Mouse (Mus musculus) lung, postnatal 0 days (tissue): Measurements from ENCODE around the gene Trip11. TPM values are rescaled to one million over a fixed set of nuclear protein-coding genes. Genes with fewer than 3 reads are reported as not detected.
A peak's percentile ranks its signal among the peaks of the same experiment; 100 is the strongest.

Source experiments
- ATAC-seq: fragments of 200-750 bp; cut with Nextera tagmentation; 2 replicates; pipeline ENCODE4 v1.8.0; 2017; ENCODE audit warnings: moderate library complexity
- DNase-seq: peaks from one replicate; pipeline ENCODE4 v3.0.0-alpha.2; 2016; ENCODE audit warnings: low spot score
- H3K27ac ChIP-seq: fragments of 300-500 bp; sonication (generic); 2 replicates; pipeline ENCODE4 v1.5.1; 2014; ENCODE audit warnings: antibody characterized with exemption, mild to moderate bottlenecking, low read length, mixed read lengths
- H3K27me3 ChIP-seq: fragments of 300-500 bp; sonication (generic); replicated peaks from 2 replicates; pipeline ENCODE4 v1.6.1; 2014; ENCODE audit warnings: low read length, mixed read lengths; ENCODE audit not compliant: insufficient read depth
- H3K36me3 ChIP-seq: fragments of 300-500 bp; sonication (generic); 2 replicates; pipeline ENCODE4 v1.6.1; 2014; ENCODE audit warnings: low read length, mixed read lengths; ENCODE audit not compliant: insufficient read depth
- H3K4me1 ChIP-seq: fragments of 300-500 bp; sonication (generic); 2 replicates; pipeline ENCODE4 v1.6.1; 2014; ENCODE audit warnings: antibody characterized with exemption, low read depth, low read length, mixed read lengths; ENCODE audit not compliant: insufficient read depth
- H3K4me2 ChIP-seq: fragments of 300-500 bp; sonication (generic); replicated peaks from 2 replicates; pipeline ENCODE4 v1.6.1; 2014; ENCODE audit warnings: low read depth, mild to moderate bottlenecking, low read length, moderate library complexity, mixed read lengths
- H3K4me3 ChIP-seq: fragments of 300-500 bp; sonication (generic); 2 replicates; pipeline ENCODE4 v1.5.1; 2014; ENCODE audit warnings: low read depth, low read length
- H3K9ac ChIP-seq: fragments of 300-500 bp; sonication (generic); replicated peaks from 2 replicates; pipeline ENCODE4 v1.6.1; 2014; ENCODE audit warnings: low read depth, mild to moderate bottlenecking
- H3K9me3 ChIP-seq: fragments of 300-500 bp; sonication (generic); 2 replicates; pipeline ENCODE4 v1.6.1; 2016; ENCODE audit warnings: low read length, mixed read lengths
- CTCF ChIP-seq: IDR thresholded peaks from 2 replicates; pipeline ENCODE4 v1.5.1; 2016; ENCODE audit warnings: antibody characterized with exemption, mild to moderate bottlenecking
- EP300 ChIP-seq: IDR thresholded peaks from 2 replicates; pipeline ENCODE4 v1.6.1; 2016; ENCODE audit warnings: antibody characterized with exemption, mild to moderate bottlenecking, control low read depth
- WGBS: fragments of 180-500 bp; shearing (Covaris S2); extraction: QIAGEN DNeasy Blood & Tissue Kit; methylation state at CpG from one replicate; pipeline ENCODE4 v1.1.7; 2014; 5-methylcytosine and 5-hydroxymethylcytosine counted together
- polyA plus RNA-seq: library from polyadenylated mRNA; unstranded; fragments of >200 nt; fragmentation: Nextera tagmentation; extraction: Ambion mirVana; gene quantifications from 2 replicates; pipeline ENCODE4 v1.2.1, GENCODE M21; 2015

Trip11 gene
- polyA plus RNA-seq, 1 experiment from 2014 or later, result 30.8 TPM

- TF ChIP-seq CTCF (no peak), EP300 (no peak)
- ATAC-seq (no peak), DNase-seq (no peak)
- H3K36me3 ChIP-seq, result peaks cover 20% of the 10 kb centered on the region; the same call in 1 of the 2 replicates
- H3K9me3 ChIP-seq, result no peaks in the 10 kb centered on the region
- H3K4me1 ChIP-seq, result no peaks in the 10 kb centered on the region
- no peak overlapping the region for H3K4me2 ChIP-seq
- no peaks in the 10 kb centered on the region for H3K27me3 ChIP-seq
- H3K9ac ChIP-seq, result no peak overlapping the region
- no peak overlapping the region for H3K4me3 ChIP-seq
- WGBS, result 92% methylated on average over 7 of the region's 7 CpGs
- H3K27ac ChIP-seq, result no peak overlapping the region
Observed at GRCm38 (mm10) chr12:101884926-101885325, 28.1 kb downstream of the Trip11 start.

DNA sequence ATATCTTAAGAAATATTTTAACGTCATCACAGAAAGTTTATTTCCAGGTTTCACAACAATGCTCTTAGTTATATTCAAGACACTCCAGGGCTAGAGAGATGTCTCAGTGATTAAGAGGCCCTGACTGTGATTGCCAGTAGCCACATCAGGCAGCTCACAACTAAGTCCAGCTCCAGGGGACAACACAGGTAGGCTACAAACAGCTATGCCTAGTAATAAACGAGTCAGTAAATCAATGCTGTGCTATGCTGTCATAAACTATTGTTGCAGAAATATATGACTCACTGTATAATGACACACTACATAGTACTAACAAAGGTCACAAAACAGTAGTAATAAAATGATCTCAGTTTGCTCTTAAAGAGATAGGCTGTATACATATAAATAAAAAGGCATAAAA, 36.7 kb downstream of the Trip11 start:
- Histone ChIP-seq H3K9ac (no peak overlapping the region), H3K9me3 (no peaks in the 10 kb centered on the region), H3K27me3 (no peaks in the 10 kb centered on the region), H3K4me3 (no peak overlapping the region), H3K36me3 (peaks cover 8% of the 10 kb centered on the region; the same call in 1 of the 2 replicates), H3K27ac (no peak overlapping the region), H3K4me1 (no peaks in the 10 kb centered on the region), H3K4me2 (no peak overlapping the region)
- ATAC-seq, result no peak
- no peak for DNase-seq
- WGBS, result 89% methylated on average over 2 of the region's 2 CpGs
- TF ChIP-seq EP300 (no peak), CTCF (no peak)

- no peaks in the 10 kb centered on the region for H3K4me1 ChIP-seq
- 50% methylated on average over 1 of the region's 1 CpGs for WGBS
- H3K27ac ChIP-seq, result no peak overlapping the region
- peaks cover 8% of the 10 kb centered on the region; the same call in 1 of the 2 replicates for H3K36me3 ChIP-seq
- no peak for ATAC-seq
- no peak for TF ChIP-seq EP300
- TF ChIP-seq CTCF, result peak; percentile 69
- H3K4me2 ChIP-seq, result no peak overlapping the region
- H3K9ac ChIP-seq, result no peak overlapping the region
- no peaks in the 10 kb centered on the region for H3K27me3 ChIP-seq
- peak; percentile 73 for DNase-seq
- no peak overlapping the region for H3K4me3 ChIP-seq
- no peaks in the 10 kb centered on the region for H3K9me3 ChIP-seq
Observed at GRCm38 (mm10) chr12:101875107-101875506, 38.0 kb downstream of the Trip11 start.

DNA sequence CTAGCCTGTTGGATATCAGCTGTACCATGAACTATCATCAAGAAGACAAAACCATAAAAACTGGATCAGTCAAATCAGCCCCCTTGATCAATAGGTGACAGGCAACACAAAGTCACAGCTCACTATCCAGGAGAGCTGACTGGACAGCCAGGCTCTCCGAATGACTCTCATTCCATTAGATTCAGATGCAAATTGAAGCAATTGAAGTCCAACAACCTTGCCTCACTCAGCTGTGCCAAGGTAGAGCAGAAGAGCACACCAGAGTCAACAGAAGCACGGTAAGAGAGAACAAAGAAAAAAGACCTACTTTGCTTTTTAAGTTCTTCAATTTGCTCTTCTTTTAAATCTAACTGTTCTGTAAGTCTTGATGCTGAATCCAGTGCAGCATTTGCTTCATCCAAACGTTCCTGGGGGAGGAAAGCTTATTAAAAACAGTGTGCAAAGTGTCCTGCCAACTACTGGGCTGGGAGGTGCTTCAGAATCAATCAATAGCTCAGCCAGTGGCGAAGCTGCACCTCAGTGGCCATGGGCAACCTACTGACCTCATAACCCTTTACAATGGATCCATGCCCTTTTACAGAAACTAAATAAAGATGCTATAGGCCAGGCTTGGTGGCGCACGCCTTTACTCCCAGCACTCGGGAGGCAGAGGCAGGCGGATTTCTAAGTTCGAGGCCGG, 50.6 kb downstream of the Trip11 start:
- H3K27ac ChIP-seq, result no peak overlapping the region
- H3K9me3 ChIP-seq, result no peaks in the 10 kb centered on the region
- DNase-seq (no peak), ATAC-seq (no peak)
- no peaks in the 10 kb centered on the region for H3K36me3 ChIP-seq
- no peak overlapping the region for H3K4me2 ChIP-seq
- no peaks in the 10 kb centered on the region for H3K27me3 ChIP-seq
- TF ChIP-seq EP300 (no peak), CTCF (no peak)
- H3K9ac ChIP-seq, result no peak overlapping the region
- no peaks in the 10 kb centered on the region for H3K4me1 ChIP-seq
- 86% methylated on average over 10 of the region's 10 CpGs for WGBS
- no peak overlapping the region for H3K4me3 ChIP-seq

DNA sequence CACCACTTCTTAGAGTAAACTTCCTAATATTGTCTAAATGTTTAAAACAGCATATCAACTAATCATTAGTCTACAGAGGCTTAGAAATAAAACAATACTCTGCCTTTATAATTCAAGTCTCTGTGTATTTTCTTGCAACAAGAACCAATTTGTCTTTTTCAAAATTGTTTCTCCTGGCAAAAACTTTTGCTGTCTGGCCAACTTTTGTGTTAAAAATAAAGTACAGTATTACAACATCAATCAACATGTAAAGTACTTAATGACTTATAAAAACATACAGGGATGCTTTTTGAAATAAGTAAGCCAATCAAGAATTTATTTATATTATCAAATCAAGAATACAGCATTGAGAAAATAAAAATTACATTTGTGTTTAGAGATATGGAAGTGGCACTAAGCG, 52.8 kb downstream of the Trip11 start:
- DNase-seq, result peak; percentile 12
- TF ChIP-seq EP300 (0 out of 2 replicates have a peak, but pooled peaks have one; percentile 16), CTCF (no peak)
- no peak overlapping the region for H3K4me3 ChIP-seq
- H3K4me2 ChIP-seq, result no peak overlapping the region
- H3K9ac ChIP-seq, result no peak overlapping the region
- 93% methylated on average over 1 of the region's 1 CpGs for WGBS
- ATAC-seq, result no peak
- no peaks in the 10 kb centered on the region for H3K9me3 ChIP-seq
- no peaks in the 10 kb centered on the region for H3K36me3 ChIP-seq
- H3K27ac ChIP-seq, result no peak overlapping the region
- no peaks in the 10 kb centered on the region for H3K4me1 ChIP-seq
- H3K27me3 ChIP-seq, result no peaks in the 10 kb centered on the region

DNA sequence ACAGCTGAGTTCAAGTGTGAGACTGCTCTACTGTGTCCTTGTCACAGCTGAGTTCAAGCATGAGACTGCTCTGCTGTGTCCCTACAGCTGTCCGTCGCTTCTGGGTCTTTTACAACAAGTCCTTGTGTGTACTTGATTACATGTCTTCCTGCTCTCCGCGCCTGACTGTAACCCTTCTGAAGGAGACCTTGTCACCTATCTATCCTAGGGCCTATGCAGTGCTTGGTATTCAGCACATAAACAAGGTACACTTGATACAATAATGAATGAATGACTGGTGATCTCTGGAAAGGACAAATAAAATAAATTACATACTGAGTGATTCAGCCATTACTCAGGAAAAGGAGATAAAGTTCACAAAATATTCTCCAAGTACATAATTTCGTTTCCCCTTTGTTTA, 55.1 kb downstream of the Trip11 start:
- Histone ChIP-seq H3K9ac (no peak overlapping the region), H3K9me3 (no peaks in the 10 kb centered on the region), H3K4me1 (no peaks in the 10 kb centered on the region), H3K27me3 (no peaks in the 10 kb centered on the region), H3K36me3 (no peaks in the 10 kb centered on the region), H3K4me3 (no peak overlapping the region), H3K4me2 (no peak overlapping the region), H3K27ac (no peak overlapping the region)
- ATAC-seq (no peak), DNase-seq (no peak)
- TF ChIP-seq CTCF (no peak), EP300 (no peak)
- 86% methylated on average over 5 of the region's 5 CpGs for WGBS
